Mouse (Mus musculus): ENCODE measurements around the gene Rhbdd2.

- TF ChIP-seq CTCF (IDR thresholded peaks at IDR 0.05; ENCODE audit: low read depth, low read length) (no peak), POLR2A (IDR thresholded peaks at IDR 0.05; ENCODE audit: borderline replicate concordance, low read depth, low read length) (no peak)
Measured at GRCm38 (mm10) chr5:135657128-135657527, 24.7 kb downstream of the Rhbdd2 start.
